Mouse (Mus musculus) neural tube, embryonic 13.5 days (tissue): ENCODE data around the gene Gm12185. TPM values are rescaled to one million over a fixed set of nuclear protein-coding genes. Genes with fewer than 3 reads are reported as not detected.
A peak's percentile ranks its signal among the peaks of the same experiment; 100 is the strongest.

Experiments
- ATAC-seq: fragments of 200-750 bp; cut with Nextera tagmentation; 2 replicates; pipeline ENCODE4 v1.8.0; 2017; ENCODE audit warnings: low read depth, mild to moderate bottlenecking, moderate TSS enrichment, moderate library complexity
- H3K27ac ChIP-seq: fragments of 300-500 bp; sonication (generic); replicated peaks from 2 replicates; pipeline ENCODE4 v1.5.1; 2015; ENCODE audit warnings: moderate library complexity, mild to moderate bottlenecking, inconsistent platforms
- H3K27me3 ChIP-seq: fragments of 300-500 bp; sonication (generic); 2 replicates; pipeline ENCODE4 v1.6.1; 2015; ENCODE audit warnings: mild to moderate bottlenecking, inconsistent platforms
- H3K36me3 ChIP-seq: fragments of 300-500 bp; sonication (generic); 2 replicates; pipeline ENCODE4 v1.6.1; 2015; ENCODE audit warnings: mild to moderate bottlenecking, inconsistent platforms
- H3K4me1 ChIP-seq: fragments of 300-500 bp; sonication (generic); replicated peaks from 2 replicates; pipeline ENCODE4 v1.6.1; 2015; ENCODE audit warnings: inconsistent platforms
- H3K4me2 ChIP-seq: fragments of 300-500 bp; sonication (generic); 2 replicates; pipeline ENCODE4 v1.6.1; 2015; ENCODE audit warnings: inconsistent platforms, mild to moderate bottlenecking, moderate library complexity
- H3K4me3 ChIP-seq: fragments of 300-500 bp; sonication (generic); 2 replicates; pipeline ENCODE4 v1.5.1; 2015; ENCODE audit warnings: mild to moderate bottlenecking, inconsistent platforms
- H3K9ac ChIP-seq: fragments of 300-500 bp; sonication (generic); 2 replicates; pipeline ENCODE4 v1.6.1; 2015; ENCODE audit warnings: moderate library complexity, mild to moderate bottlenecking, inconsistent platforms
- H3K9me3 ChIP-seq: fragments of 300-500 bp; sonication (generic); 2 replicates; pipeline ENCODE4 v1.6.1; 2016; ENCODE audit warnings: inconsistent platforms
- WGBS: fragments of 180-500 bp; shearing (Covaris S2); methylation state at CpG from one replicate; pipeline ENCODE4 v1.1.7; 2015; 5-methylcytosine and 5-hydroxymethylcytosine counted together
- polyA plus RNA-seq: library from polyadenylated mRNA; unstranded; fragments of >200 nt; fragmentation: Nextera tagmentation; extraction: Ambion mirVana; gene quantifications from 2 replicates; pipeline ENCODE4 v1.2.1, GENCODE M21; 2015

Gene Gm12185
- polyA plus RNA-seq, 1 experiment from 2014 or later, result not detected

GRCm38 (mm10) chr11:48870781-48871180, 121.2 kb downstream of the Gm12185 start:
- Histone ChIP-seq H3K9ac (peak overlapping the region; percentile 68), H3K9me3 (no peaks in the 10 kb centered on the region), H3K4me1 (peaks cover 16% of the 10 kb centered on the region), H3K27ac (no peak overlapping the region; the same call in 1 of the 2 replicates), H3K4me3 (peak overlapping the region; percentile 44), H3K27me3 (peaks cover 21% of the 10 kb centered on the region), H3K36me3 (no peaks in the 10 kb centered on the region), H3K4me2 (peak overlapping the region; percentile 74)
- no peak for ATAC-seq
- WGBS, result 37% methylated on average over 7 of the region's 7 CpGs

GRCm38 (mm10) chr11:48869380-48870110, 122.5 kb downstream of the Gm12185 start:
- Histone ChIP-seq H3K4me2 (peak overlapping the region; percentile 74), H3K36me3 (no peaks in the 10 kb centered on the region), H3K4me1 (peaks cover 16% of the 10 kb centered on the region), H3K9me3 (no peaks in the 10 kb centered on the region), H3K27me3 (peaks cover 21% of the 10 kb centered on the region), H3K9ac (0 out of 2 replicates have a peak overlapping the region, but pooled peaks have one; percentile 8), H3K27ac (no peak overlapping the region), H3K4me3 (no peak overlapping the region)
- no peak for ATAC-seq
- WGBS, result 78% methylated on average over 7 of the region's 7 CpGs

GRCm38 (mm10) chr11:48866481-48866880, 125.5 kb downstream of the Gm12185 start:
- ATAC-seq, result no peak
- Histone ChIP-seq H3K27ac (no peak overlapping the region), H3K36me3 (no peaks in the 10 kb centered on the region), H3K4me2 (no peak overlapping the region), H3K9ac (no peak overlapping the region), H3K9me3 (no peaks in the 10 kb centered on the region), H3K27me3 (peaks cover 3% of the 10 kb centered on the region), H3K4me3 (no peak overlapping the region), H3K4me1 (peaks cover 8% of the 10 kb centered on the region)
- WGBS, result 93% methylated on average over 9 of the region's 9 CpGs

- whole genome bisulfite sequencing, result 83% methylated on average over 3 of the region's 3 CpGs
- Histone ChIP-seq H3K9ac (no peak overlapping the region), H3K27ac (no peak overlapping the region), H3K9me3 (no peaks in the 10 kb centered on the region), H3K27me3 (peaks cover 19% of the 10 kb centered on the region), H3K4me1 (peaks cover 1% of the 10 kb centered on the region; the same call in 1 of the 2 replicates), H3K4me2 (no peak overlapping the region), H3K4me3 (no peak overlapping the region), H3K36me3 (no peaks in the 10 kb centered on the region)
- no peak for ATAC-seq
These were observed 128.2 kb downstream of the Gm12185 start for GRCm38 (mm10) chr11:48863808-48864207.

- WGBS, result 90% methylated on average over 1 of the region's 1 CpGs
- Histone ChIP-seq H3K27ac (no peak overlapping the region), H3K36me3 (no peaks in the 10 kb centered on the region), H3K4me3 (no peak overlapping the region), H3K9me3 (no peaks in the 10 kb centered on the region), H3K9ac (no peak overlapping the region), H3K4me2 (no peak overlapping the region), H3K4me1 (peaks cover 11% of the 10 kb centered on the region), H3K27me3 (peaks cover 28% of the 10 kb centered on the region)
- ATAC-seq, result no peak
These were observed 129.2 kb downstream of the Gm12185 start for GRCm38 (mm10) chr11:48862784-48863319.

- H3K4me2 ChIP-seq, result peak overlapping the region; percentile 83
- peaks cover 29% of the 10 kb centered on the region for H3K27me3 ChIP-seq
- H3K36me3 ChIP-seq, result no peaks in the 10 kb centered on the region
- no peak overlapping the region for H3K9ac ChIP-seq
- ATAC-seq, result no peak
- WGBS, result 0% methylated on average over 6 of the region's 6 CpGs
- H3K27ac ChIP-seq, result no peak overlapping the region
- H3K4me3 ChIP-seq, result peak overlapping the region; percentile 54
- no peaks in the 10 kb centered on the region for H3K9me3 ChIP-seq
- peaks cover 25% of the 10 kb centered on the region for H3K4me1 ChIP-seq
These were observed 133.0 kb downstream of the Gm12185 start for GRCm38 (mm10) chr11:48859014-48859413.

Other genes with a start within 250 kb of the Gm12185 start
- gene Rack1, start 191.9 kb downstream of the Gm12185 start, polyA plus RNA-seq, result 411 and 432 TPM in 2 replicates
- 6.2 and 6.9 TPM in 2 replicates for gene Trim41, start 174.9 kb downstream of the Gm12185 start, polyA plus RNA-seq
- 1.2 TPM in 2 replicates for gene Trim7, start 166.1 kb downstream of the Gm12185 start, polyA plus RNA-seq
- gene Gm12184, start 165.6 kb downstream of the Gm12185 start, polyA plus RNA-seq, result 3.2 and 4.3 TPM in 2 replicates
- gene Irgm1, start 120.5 kb downstream of the Gm12185 start, polyA plus RNA-seq, result 3.2 TPM in 2 replicates
- 0.18 and 0.34 TPM in 2 replicates for gene Gm5431, start 90.0 kb downstream of the Gm12185 start, polyA plus RNA-seq
- 2.7 and 3.6 TPM in 2 replicates for gene Psme2b, start 46.0 kb downstream of the Gm12185 start, polyA plus RNA-seq
- gene Olfr56, start 13.3 kb downstream of the Gm12185 start, polyA plus RNA-seq, result not detected in 2 replicates
- gene 9930111J21Rik1, start 12.8 kb downstream of the Gm12185 start, polyA plus RNA-seq, result 0.62 and 0.70 TPM in 2 replicates
- gene Tgtp1, start 1.9 kb upstream of the Gm12185 start, polyA plus RNA-seq, result 0.11 TPM in 1 of 2 replicates, not detected in the other
- 0.28 and 0.32 TPM in 2 replicates for gene 9930111J21Rik2, start 59.0 kb upstream of the Gm12185 start, polyA plus RNA-seq
- gene Tgtp2, start 72.0 kb upstream of the Gm12185 start, polyA plus RNA-seq, result 0.10 and 0.27 TPM in 2 replicates
- 0.40 and 0.43 TPM in 2 replicates for gene Ifi47, start 84.4 kb upstream of the Gm12185 start, polyA plus RNA-seq
- gene Olfr1396, start 122.6 kb upstream of the Gm12185 start, polyA plus RNA-seq, result not detected in 2 replicates
- not detected in 2 replicates for gene Olfr1395, start 150.0 kb upstream of the Gm12185 start, polyA plus RNA-seq
- gene Olfr1394, start 162.2 kb upstream of the Gm12185 start, polyA plus RNA-seq, result not detected in 2 replicates
- gene Btnl9, start 194.9 kb upstream of the Gm12185 start, polyA plus RNA-seq, result 0.10 and 0.33 TPM in 2 replicates
- gene Zfp62, start 211.1 kb upstream of the Gm12185 start, polyA plus RNA-seq, result 44.5 and 50.0 TPM in 2 replicates